Mouse (Mus musculus): ENCODE data around the gene Tlr5. TPM values are rescaled to one million over a fixed set of nuclear protein-coding genes. Genes with fewer than 3 reads are reported as not detected.
A peak's percentile ranks its signal among the peaks of the same experiment; 100 is the strongest.

The Tlr5 gene
- polyA plus RNA-seq, 1 experiment from 2014 or later, result 1.2 TPM

- no peaks in the 10 kb centered on the region for H3K27me3 ChIP-seq (ENCODE audit: insufficient read depth, low read length)
- 68% methylated on average over 16 of the region's 16 CpGs for WGBS (ENCODE audit: insufficient replicate concordance)
- peak overlapping the region; percentile 90 for H3K27ac ChIP-seq (ENCODE audit: low read depth)
- H3K4me3 ChIP-seq (ENCODE audit: low read depth, low read length), result no peak overlapping the region
- H3K36me3 ChIP-seq (replicated peaks; ENCODE audit: insufficient read depth, low read length), result no peaks in the 10 kb centered on the region
- peak; percentile 87 for ATAC-seq
- no peaks in the 10 kb centered on the region for H3K9me3 ChIP-seq (ENCODE audit: low read length)
- H3K4me1 ChIP-seq (ENCODE audit: insufficient read depth), result peaks cover 46% of the 10 kb centered on the region
- DNase-seq, result peak; percentile 45
- H3K9ac ChIP-seq (replicated peaks), result no peak overlapping the region; the same call in 1 of the 2 replicates
- no peak overlapping the region for H3K4me2 ChIP-seq (ENCODE audit: low read depth, low read length)
- TF ChIP-seq CTCF (IDR thresholded peaks at IDR 0.05; ENCODE audit: low read depth) (no peak), EP300 (IDR thresholded peaks at IDR 0.05; ENCODE audit: low read depth) (no peak)
Observed at GRCm38 (mm10) chr1:182957001-182957757, 2.6 kb downstream of the Tlr5 start.

- 75% methylated on average over 13 of the region's 13 CpGs for WGBS (ENCODE audit: insufficient replicate concordance)
- Histone ChIP-seq H3K27ac (ENCODE audit: low read depth) (peak overlapping the region; percentile 90), H3K9ac (replicated peaks) (peak overlapping the region; percentile 16; the same call in 1 of the 2 replicates)
Observed at GRCm38 (mm10) chr1:182957826-182958544, 3.4 kb downstream of the Tlr5 start.

GRCm38 (mm10) chr1:182958824-182959223 is 4.2 kb downstream of the Tlr5 start:
- DNase-seq, result peak; percentile 18
- peaks cover 39% of the 10 kb centered on the region for H3K4me1 ChIP-seq (ENCODE audit: insufficient read depth)
- H3K4me2 ChIP-seq (ENCODE audit: low read depth, low read length), result no peak overlapping the region
- TF ChIP-seq EP300 (IDR thresholded peaks at IDR 0.05; ENCODE audit: low read depth), result no peak
- no peak for ATAC-seq
- 0 out of 2 replicates have a peak overlapping the region, but pooled peaks have one; percentile 48 for H3K27ac ChIP-seq (ENCODE audit: low read depth)
- H3K4me3 ChIP-seq (ENCODE audit: low read depth, low read length), result no peak overlapping the region
- no peaks in the 10 kb centered on the region for H3K36me3 ChIP-seq (replicated peaks; ENCODE audit: insufficient read depth, low read length)
- WGBS (ENCODE audit: insufficient replicate concordance), result 65% methylated on average over 3 of the region's 3 CpGs
- H3K9me3 ChIP-seq (ENCODE audit: low read length), result no peaks in the 10 kb centered on the region
- H3K27me3 ChIP-seq (ENCODE audit: insufficient read depth, low read length), result no peaks in the 10 kb centered on the region
- H3K9ac ChIP-seq (replicated peaks), result no peak overlapping the region

More at GRCm38 (mm10) chr1:182957826-182958544, 3.4 kb downstream of the Tlr5 start:
- Histone ChIP-seq H3K9me3 (ENCODE audit: low read length) (no peaks in the 10 kb centered on the region), H3K4me1 (ENCODE audit: insufficient read depth) (peaks cover 46% of the 10 kb centered on the region), H3K27me3 (ENCODE audit: insufficient read depth, low read length) (no peaks in the 10 kb centered on the region), H3K4me3 (ENCODE audit: low read depth, low read length) (no peak overlapping the region), H3K36me3 (replicated peaks; ENCODE audit: insufficient read depth, low read length) (no peaks in the 10 kb centered on the region), H3K4me2 (ENCODE audit: low read depth, low read length) (no peak overlapping the region)
- TF ChIP-seq EP300 (IDR thresholded peaks at IDR 0.05; ENCODE audit: low read depth), result no peak
- TF ChIP-seq CTCF (IDR thresholded peaks at IDR 0.05; ENCODE audit: low read depth), result no peak
- no peak for ATAC-seq
- DNase-seq, result peak; percentile 18

GRCm38 (mm10) chr1:182959251-182959691 is 4.7 kb downstream of the Tlr5 start:
- ATAC-seq, result no peak
- no peak for TF ChIP-seq EP300 (IDR thresholded peaks at IDR 0.05; ENCODE audit: low read depth)
- TF ChIP-seq CTCF (IDR thresholded peaks at IDR 0.05; ENCODE audit: low read depth), result no peak

GRCm38 (mm10) chr1:182959811-182960455 is 5.3 kb downstream of the Tlr5 start:
- under 1% methylated on average over 20 of the region's 20 CpGs for WGBS (ENCODE audit: insufficient replicate concordance)
- peak overlapping the region; percentile 50 for H3K4me3 ChIP-seq (ENCODE audit: low read depth, low read length)
- peak overlapping the region; percentile 48 for H3K27ac ChIP-seq (ENCODE audit: low read depth)
- H3K9ac ChIP-seq (replicated peaks), result peak overlapping the region; percentile 59
- H3K9me3 ChIP-seq (ENCODE audit: low read length), result no peaks in the 10 kb centered on the region
- no peaks in the 10 kb centered on the region for H3K27me3 ChIP-seq (ENCODE audit: insufficient read depth, low read length)
- H3K36me3 ChIP-seq (replicated peaks; ENCODE audit: insufficient read depth, low read length), result no peaks in the 10 kb centered on the region
- DNase-seq, result peak; percentile 86
- H3K4me2 ChIP-seq (ENCODE audit: low read depth, low read length), result peak overlapping the region; percentile 81
- TF ChIP-seq CTCF (IDR thresholded peaks at IDR 0.05; ENCODE audit: low read depth) (peak; percentile 96), EP300 (IDR thresholded peaks at IDR 0.05; ENCODE audit: low read depth) (no peak)
- peak; percentile 32 for ATAC-seq
- peaks cover 30% of the 10 kb centered on the region for H3K4me1 ChIP-seq (ENCODE audit: insufficient read depth)

More at GRCm38 (mm10) chr1:182959251-182959691, 4.7 kb downstream of the Tlr5 start:
- H3K9me3 ChIP-seq (ENCODE audit: low read length), result no peaks in the 10 kb centered on the region
- peak overlapping the region; percentile 50 for H3K4me3 ChIP-seq (ENCODE audit: low read depth, low read length)
- H3K27ac ChIP-seq (ENCODE audit: low read depth), result peak overlapping the region; percentile 48
- no peaks in the 10 kb centered on the region for H3K36me3 ChIP-seq (replicated peaks; ENCODE audit: insufficient read depth, low read length)
- peak; percentile 60 for DNase-seq
- no peak overlapping the region for H3K9ac ChIP-seq (replicated peaks)
- peaks cover 34% of the 10 kb centered on the region for H3K4me1 ChIP-seq (ENCODE audit: insufficient read depth)
- H3K4me2 ChIP-seq (ENCODE audit: low read depth, low read length), result peak overlapping the region; percentile 81
- 8% methylated on average over 17 of the region's 17 CpGs for WGBS (ENCODE audit: insufficient replicate concordance)
- no peaks in the 10 kb centered on the region for H3K27me3 ChIP-seq (ENCODE audit: insufficient read depth, low read length)

DNA sequence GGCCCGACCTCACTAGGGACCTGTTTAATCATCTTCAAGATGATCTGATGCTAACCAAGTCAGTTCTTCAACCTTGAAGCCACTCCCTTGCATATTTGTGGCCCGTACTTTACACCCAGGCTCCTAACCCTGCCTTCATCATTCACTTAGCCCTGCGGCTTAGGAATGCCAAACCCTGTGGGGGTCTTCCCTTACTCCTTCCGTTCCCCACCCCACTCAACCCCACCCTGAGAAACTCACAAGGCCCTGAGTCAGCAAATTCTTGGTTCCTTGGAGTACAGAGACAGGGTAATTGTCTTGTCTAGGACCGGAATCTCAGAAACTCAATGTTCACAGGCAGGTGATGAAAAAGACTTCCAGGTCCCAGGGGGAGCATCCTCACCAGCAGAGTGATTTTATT is 6.5 kb downstream of the Tlr5 start:
- no peak for TF ChIP-seq EP300 (IDR thresholded peaks at IDR 0.05; ENCODE audit: low read depth)
- TF ChIP-seq CTCF (IDR thresholded peaks at IDR 0.05; ENCODE audit: low read depth), result no peak
- Histone ChIP-seq H3K27me3 (ENCODE audit: insufficient read depth, low read length) (no peaks in the 10 kb centered on the region), H3K9me3 (ENCODE audit: low read length) (no peaks in the 10 kb centered on the region), H3K4me1 (ENCODE audit: insufficient read depth) (peaks cover 18% of the 10 kb centered on the region), H3K9ac (replicated peaks) (no peak overlapping the region), H3K27ac (ENCODE audit: low read depth) (no peak overlapping the region), H3K4me3 (ENCODE audit: low read depth, low read length) (no peak overlapping the region), H3K36me3 (replicated peaks; ENCODE audit: insufficient read depth, low read length) (no peaks in the 10 kb centered on the region), H3K4me2 (ENCODE audit: low read depth, low read length) (no peak overlapping the region)
- WGBS (ENCODE audit: insufficient replicate concordance), result 70% methylated on average over 5 of the region's 5 CpGs
- no peak for DNase-seq
- no peak for ATAC-seq
